Mouse (Mus musculus): Measurements from ENCODE around the gene Iffo2.

DNA sequence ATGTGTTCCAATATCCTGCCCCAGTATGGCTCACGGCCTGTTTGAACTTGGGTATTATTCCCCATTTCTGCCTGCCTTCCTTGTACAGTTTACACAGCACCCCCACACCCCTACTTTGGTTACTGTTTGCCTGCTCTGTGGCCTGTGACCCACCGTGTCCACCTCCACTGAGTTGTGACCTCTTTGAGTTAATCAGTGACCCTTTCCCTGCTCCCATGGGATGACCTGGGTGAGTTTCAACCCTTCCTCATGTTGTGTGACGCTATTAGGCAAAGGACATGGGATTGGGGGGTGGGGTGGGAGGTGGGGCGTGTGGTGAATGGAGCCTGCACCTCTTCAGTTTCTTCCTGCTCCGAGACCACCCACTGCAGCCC lies 93.8 kb downstream of the Iffo2 start:
- TF ChIP-seq SMC3 (IDR thresholded peaks at IDR 0.05; ENCODE audit: low read depth, low read length) (no peak), CTCF (conservative IDR thresholded peaks at IDR 0.05 in 1 of 2, IDR thresholded peaks at IDR 0.05 in 1 of 2; ENCODE audit: low read depth in 2 of 2, low read length in 2 of 2) (no peak), SIN3A (IDR thresholded peaks at IDR 0.05; ENCODE audit: low read length) (no peak), POLR2A (IDR thresholded peaks at IDR 0.05; ENCODE audit: low read depth, low read length) (no peak), TCF12 (IDR thresholded peaks at IDR 0.05; ENCODE audit: low read depth, low read length) (no peak), IRF4 (IDR thresholded peaks at IDR 0.05; ENCODE audit: low read depth, low read length) (no peak), ZC3H11A (IDR thresholded peaks at IDR 0.05; ENCODE audit: low read depth, low read length) (no peak), BHLHE40 (IDR thresholded peaks at IDR 0.05; ENCODE audit: low read depth, low read length) (no peak), JUND (conservative IDR thresholded peaks at IDR 0.05; ENCODE audit: low read depth, low read length) (no peak), MAZ (IDR thresholded peaks at IDR 0.05; ENCODE audit: low read depth, low read length) (no peak)
